In genomic region chr7:118313818-118314217, GRCm38 (mm10) we compare ENCODE assay signal across 11 mouse cellular contexts.
A peak's percentile ranks its signal among the peaks of the same experiment; 100 is the strongest.
DNase-seq lines count a peak whose midpoint lies in the region; ATAC-seq and TF ChIP-seq lines count a peak whose summit lies in the region.
"Had no signal": no experiment of that assay in that cellular context is flagged by ENCODE, and none has a peak within 500 bp of the region (broad histone marks: within the 10 kb centered on the region; RNA-seq: fewer than 3 reads in every experiment).

No protein-coding gene starts in this region.

- H3K27ac ChIP-seq in kidney, embryonic 15.5 days = no peak overlapping the region
- H3K27ac ChIP-seq in ES-E14 (ENCODE audit: insufficient read depth, low read depth, low read length, poor library complexity, severe bottlenecking) = no peak overlapping the region
- H3K27ac ChIP-seq in hindbrain, embryonic 14.5 days = no peak overlapping the region
- H3K27ac ChIP-seq: forebrain, embryonic 10.5 days; liver, embryonic 13.5 days had no signal

- no peak overlapping the region for H3K4me2 ChIP-seq in kidney, embryonic 15.5 days
- no peak overlapping the region for H3K4me2 ChIP-seq in hindbrain, embryonic 14.5 days (replicated peaks)
- H3K4me2 ChIP-seq: liver, embryonic 13.5 days had no signal

- in situ Hi-C loops in ES-E14 (cut with MboI; ENCODE audit: low sequenced_read_pairs in 2 of 2, unreplicated experiment in 2 of 2) = loop anchor here in 1 of 2 experiments (25.0 kb wide), 1 partner anchor 273 kb away; the partner anchor contains the start of genes Tmc5 and Tmc7

- no peaks in the 10 kb centered on the region for H3K27me3 ChIP-seq in kidney, embryonic 15.5 days
- H3K27me3 ChIP-seq in hindbrain, embryonic 14.5 days (ENCODE audit: control insufficient read depth, insufficient read depth, low read length) = no peaks in the 10 kb centered on the region
- H3K27me3 ChIP-seq: liver, embryonic 13.5 days had no signal

- H3K9ac ChIP-seq in kidney, embryonic 15.5 days = no peak overlapping the region
- H3K9ac ChIP-seq in ES-E14 (ENCODE audit: insufficient read depth, low read depth, low read length, poor library complexity, severe bottlenecking) = no peak overlapping the region
- H3K9ac ChIP-seq in hindbrain, embryonic 14.5 days = no peak overlapping the region
- H3K9ac ChIP-seq: liver, embryonic 13.5 days had no signal

- WGBS in kidney, embryonic 15.5 days = 64% methylated on average over 8 of the region's 8 CpGs
- 69% methylated on average over 8 of the region's 8 CpGs for WGBS in hindbrain, embryonic 14.5 days

- no peaks in the 10 kb centered on the region for H3K9me3 ChIP-seq in kidney, embryonic 15.5 days (replicated peaks)
- H3K9me3 ChIP-seq in ES-E14 (ENCODE audit: control insufficient read depth, insufficient read depth, low read depth, low read length) = no peaks in the 10 kb centered on the region
- H3K9me3 ChIP-seq in hindbrain, embryonic 14.5 days (ENCODE audit: control insufficient read depth, low read length) = no peaks in the 10 kb centered on the region
- H3K9me3 ChIP-seq: forebrain, embryonic 10.5 days; liver, embryonic 13.5 days had no signal

- no peaks in the 10 kb centered on the region for H3K36me3 ChIP-seq in kidney, embryonic 15.5 days
- no peaks in the 10 kb centered on the region for H3K36me3 ChIP-seq in ES-E14 (ENCODE audit: control insufficient read depth, insufficient read depth, low read length, poor library complexity, severe bottlenecking)
- H3K36me3 ChIP-seq in hindbrain, embryonic 14.5 days (replicated peaks; ENCODE audit: control insufficient read depth, insufficient read depth) = no peaks in the 10 kb centered on the region
- H3K36me3 ChIP-seq: forebrain, embryonic 10.5 days; liver, embryonic 13.5 days had no signal

- intact Hi-C loops in heart, postnatal 36 days (cut with DNase I) = no loop called here

- peak; percentile 41; the same call in 1 of the 2 replicates for ATAC-seq in cerebellum, adult (ENCODE audit: insufficient number of reproducible peaks, low FRiP score, low TSS enrichment)
- ATAC-seq in kidney, embryonic 15.5 days (replicated peaks; ENCODE audit: low FRiP score) = no peak
- no peak for ATAC-seq in hindbrain, embryonic 14.5 days (ENCODE audit: low FRiP score)

- no peak overlapping the region for H3K4me3 ChIP-seq in kidney, embryonic 15.5 days (replicated peaks)
- no peak overlapping the region for H3K4me3 ChIP-seq in ES-E14 (ENCODE audit: insufficient read depth in 1 of 2, low read depth in 1 of 2, low read length in 2 of 2, poor library complexity in 1 of 2, severe bottlenecking in 1 of 2)
- H3K4me3 ChIP-seq in hindbrain, embryonic 14.5 days (replicated peaks; ENCODE audit: low read length) = no peak overlapping the region
- H3K4me3 ChIP-seq: forebrain, embryonic 10.5 days; liver, embryonic 13.5 days had no signal

- no peaks in the 10 kb centered on the region for H3K4me1 ChIP-seq in kidney, embryonic 15.5 days
- H3K4me1 ChIP-seq in ES-E14 (ENCODE audit: control insufficient read depth in 2 of 2, insufficient read depth in 2 of 2, low read length in 2 of 2, poor library complexity in 1 of 2) = no peaks in the 10 kb centered on the region
- no peaks in the 10 kb centered on the region for H3K4me1 ChIP-seq in hindbrain, embryonic 14.5 days (replicated peaks; ENCODE audit: control insufficient read depth, insufficient read depth, low read length)

- DNase-seq in cerebellum, postnatal 4 days (ENCODE audit: low spot score in 2 of 2) = no peak
- peak; percentile 9 to 18 for DNase-seq in kidney, adult 8-10 months
- no peak for DNase-seq in ES-E14 (ENCODE audit: low read depth, low spot score)
- DNase-seq in layer of hippocampus, adult 9-11 months = peak; percentile 26
- DNase-seq in hindbrain, embryonic 14.5 days (ENCODE audit: low spot score) = no peak
- no peak for DNase-seq in heart, postnatal 36 days
- DNase-seq: heart, postnatal 10 days; liver, embryonic 13.5 days had no signal

TF ChIP-seq in ES-E14, 5 proteins besides CTCF, POLR2A, EP300 and RAD21:
- TF ChIP-seq MAFK (IDR thresholded peaks at IDR 0.05; ENCODE audit: insufficient read depth, low read depth, low read length) = no peak
- 0 out of 2 replicates have a peak, but pooled peaks have one; percentile 1 for TF ChIP-seq ZC3H11A (IDR thresholded peaks at IDR 0.05; ENCODE audit: borderline replicate concordance, low read depth, low read length)
TF ChIP-seq in ES-E14: peak in this region for 1.

Comparison
In these comparisons a context has a peak if more than half of its experiments do, and no peak if none do; other contexts are left out.
1. DNase-seq: peak in kidney, adult 8-10 months (2 of 2) and layer of hippocampus, adult 9-11 months (single experiment); none in cerebellum, postnatal 4 days (0 of 2), ES-E14 (single experiment), hindbrain, embryonic 14.5 days (single experiment) and heart, postnatal 36 days (0 of 2).